Mouse (Mus musculus) spleen, adult 2 months (tissue): ENCODE measurements around the gene Nav3. TPM values are rescaled to one million over a fixed set of nuclear protein-coding genes. Genes with fewer than 3 reads are reported as not detected.

Source experiments
- DNase-seq, 2 experiments: peaks; one replicate each; pipeline versions ENCODE4 v3.0.0 to v3.0.0-alpha.2; 2012 to 2021; ENCODE audit warnings: low spot score in 2 of 2, low read depth in 1 of 2
- H3K27ac ChIP-seq: fragments of 200-500 bp; 2 replicates; pipeline ENCODE4 v1.5.1; 2012; ENCODE audit warnings: low read length, inconsistent platforms; ENCODE audit not compliant: insufficient read depth
- H3K27me3 ChIP-seq: fragments of 200-500 bp; 2 replicates; pipeline ENCODE4 v1.6.1; 2012; ENCODE audit warnings: mild to moderate bottlenecking, moderate library complexity, low read length, inconsistent platforms; ENCODE audit not compliant: control insufficient read depth, insufficient read depth
- H3K36me3 ChIP-seq: fragments of 200-500 bp; 2 replicates; pipeline ENCODE4 v1.6.1; 2012; ENCODE audit warnings: mild to moderate bottlenecking, low read length, inconsistent platforms; ENCODE audit not compliant: control insufficient read depth, insufficient read depth
- H3K4me1 ChIP-seq: fragments of 200-500 bp; 2 replicates; pipeline ENCODE4 v1.6.1; 2011; ENCODE audit warnings: inconsistent platforms; ENCODE audit not compliant: control insufficient read depth, insufficient read depth, insufficient read length
- H3K4me3 ChIP-seq: fragments of 200-500 bp; 2 replicates; pipeline ENCODE4 v1.5.1; 2011; ENCODE audit warnings: mild to moderate bottlenecking, inconsistent platforms; ENCODE audit not compliant: insufficient read depth, insufficient read length; ENCODE audit errors: extremely low read depth
- CTCF ChIP-seq: fragments of 200-500 bp; IDR thresholded peaks from 2 replicates; pipeline ENCODE4 v1.5.1; 2011; ENCODE audit warnings: mild to moderate bottlenecking, inconsistent platforms; ENCODE audit not compliant: insufficient read depth, insufficient read length, insufficient replicate concordance; ENCODE audit errors: extremely low read depth
- POLR2A ChIP-seq: fragments of 200-500 bp; IDR thresholded peaks from 2 replicates; pipeline ENCODE4 v1.6.1; 2011; ENCODE audit warnings: low read depth, low read length, inconsistent platforms
- WGBS: fragments of 180-500 bp; shearing (Covaris S2); methylation state at CpG from one replicate; pipeline ENCODE4 v1.1.7; 2018; 5-methylcytosine and 5-hydroxymethylcytosine counted together
- polyA plus RNA-seq: library from polyadenylated mRNA; depleted of rRNA; stranded (reverse); fragments of >200 nt; gene quantifications from 2 replicates; pipeline ENCODE4 v1.2.3, GENCODE M21; 2012

Gene Nav3
- polyA plus RNA-seq, 1 experiment = 0.39 TPM

- Histone ChIP-seq H3K4me1 (no peaks in the 10 kb centered on the region), H3K27ac (no peak overlapping the region), H3K36me3 (no peaks in the 10 kb centered on the region), H3K27me3 (no peaks in the 10 kb centered on the region), H3K4me3 (no peak overlapping the region)
- TF ChIP-seq POLR2A (no peak), CTCF (no peak)
- WGBS = 69% methylated on average over 3 of the region's 3 CpGs
- no peak for DNase-seq
Observed at GRCm38 (mm10) chr10:109796981-109797380, 659.0 kb downstream of the Nav3 start.

- TF ChIP-seq POLR2A (no peak), CTCF (no peak)
- Histone ChIP-seq H3K4me1 (no peaks in the 10 kb centered on the region), H3K36me3 (no peaks in the 10 kb centered on the region), H3K27ac (no peak overlapping the region), H3K27me3 (no peaks in the 10 kb centered on the region), H3K4me3 (no peak overlapping the region)
- DNase-seq = no peak
- WGBS = 89% methylated on average over 4 of the region's 4 CpGs
Observed at GRCm38 (mm10) chr10:109793491-109793890, 662.5 kb downstream of the Nav3 start.

GRCm38 (mm10) chr10:109788728-109789127, 667.3 kb downstream of the Nav3 start:
- no peak overlapping the region for H3K27ac ChIP-seq
- 79% methylated on average over 2 of the region's 2 CpGs for WGBS
- TF ChIP-seq POLR2A (no peak), CTCF (no peak)
- H3K4me1 ChIP-seq = no peaks in the 10 kb centered on the region
- H3K4me3 ChIP-seq = no peak overlapping the region
- H3K27me3 ChIP-seq = no peaks in the 10 kb centered on the region
- no peak for DNase-seq
- H3K36me3 ChIP-seq = no peaks in the 10 kb centered on the region

GRCm38 (mm10) chr10:109779109-109779508, 676.9 kb downstream of the Nav3 start:
- H3K27ac ChIP-seq = no peak overlapping the region
- no peaks in the 10 kb centered on the region for H3K27me3 ChIP-seq
- no peak for TF ChIP-seq CTCF
- no peak for TF ChIP-seq POLR2A
- 93% methylated on average over 4 of the region's 4 CpGs for WGBS
- no peaks in the 10 kb centered on the region for H3K36me3 ChIP-seq
- H3K4me1 ChIP-seq = no peaks in the 10 kb centered on the region
- no peak for DNase-seq
- no peak overlapping the region for H3K4me3 ChIP-seq

- Histone ChIP-seq H3K27ac (no peak overlapping the region), H3K4me3 (no peak overlapping the region), H3K4me1 (no peaks in the 10 kb centered on the region), H3K27me3 (no peaks in the 10 kb centered on the region), H3K36me3 (no peaks in the 10 kb centered on the region)
- 86% methylated on average over 8 of the region's 8 CpGs for WGBS
- no peak for DNase-seq
- TF ChIP-seq POLR2A (no peak), CTCF (no peak)
Observed at GRCm38 (mm10) chr10:109769092-109769491, 686.9 kb downstream of the Nav3 start.

GRCm38 (mm10) chr10:109765650-109766049, 690.4 kb downstream of the Nav3 start:
- TF ChIP-seq POLR2A (no peak), CTCF (no peak)
- no peak for DNase-seq
- no peaks in the 10 kb centered on the region for H3K36me3 ChIP-seq
- H3K4me3 ChIP-seq = no peak overlapping the region
- 11% methylated on average over 2 of the region's 2 CpGs for WGBS
- H3K27me3 ChIP-seq = no peaks in the 10 kb centered on the region
- H3K27ac ChIP-seq = no peak overlapping the region
- no peaks in the 10 kb centered on the region for H3K4me1 ChIP-seq

- Histone ChIP-seq H3K27me3 (no peaks in the 10 kb centered on the region), H3K27ac (no peak overlapping the region), H3K4me1 (no peaks in the 10 kb centered on the region), H3K36me3 (no peaks in the 10 kb centered on the region), H3K4me3 (no peak overlapping the region)
- TF ChIP-seq CTCF (no peak), POLR2A (no peak)
- DNase-seq = no peak
- 83% methylated on average over 18 of the region's 18 CpGs for WGBS
Observed at GRCm38 (mm10) chr10:109764412-109765101, 691.4 kb downstream of the Nav3 start.
